Mouse (Mus musculus): ENCODE data around the gene Ap5z1.

- TF ChIP-seq POLR2A (IDR thresholded peaks at IDR 0.05; ENCODE audit: insufficient read depth, low read depth, low read length) (no peak), CTCF (IDR thresholded peaks at IDR 0.05; ENCODE audit: insufficient read depth, low read depth, low read length) (no peak)
Observed at GRCm38 (mm10) chr5:142444791-142445531, 18.8 kb upstream of the Ap5z1 start.
